Mouse (Mus musculus) neural tube, embryonic 13.5 days (tissue): ENCODE results near the gene Bcar1. TPM values are rescaled to one million over a fixed set of nuclear protein-coding genes. Genes with fewer than 3 reads are reported as not detected.

Experiments used
- ATAC-seq: fragments of 200-750 bp; cut with Nextera tagmentation; 2 replicates; pipeline ENCODE4 v1.8.0; 2017; ENCODE audit warnings: low read depth, mild to moderate bottlenecking, moderate TSS enrichment, moderate library complexity
- H3K27ac ChIP-seq: fragments of 300-500 bp; sonication (generic); replicated peaks from 2 replicates; pipeline ENCODE4 v1.5.1; 2015; ENCODE audit warnings: moderate library complexity, mild to moderate bottlenecking, inconsistent platforms
- H3K27me3 ChIP-seq: fragments of 300-500 bp; sonication (generic); 2 replicates; pipeline ENCODE4 v1.6.1; 2015; ENCODE audit warnings: mild to moderate bottlenecking, inconsistent platforms
- H3K36me3 ChIP-seq: fragments of 300-500 bp; sonication (generic); 2 replicates; pipeline ENCODE4 v1.6.1; 2015; ENCODE audit warnings: mild to moderate bottlenecking, inconsistent platforms
- H3K4me1 ChIP-seq: fragments of 300-500 bp; sonication (generic); replicated peaks from 2 replicates; pipeline ENCODE4 v1.6.1; 2015; ENCODE audit warnings: inconsistent platforms
- H3K4me2 ChIP-seq: fragments of 300-500 bp; sonication (generic); 2 replicates; pipeline ENCODE4 v1.6.1; 2015; ENCODE audit warnings: inconsistent platforms, mild to moderate bottlenecking, moderate library complexity
- H3K4me3 ChIP-seq: fragments of 300-500 bp; sonication (generic); 2 replicates; pipeline ENCODE4 v1.5.1; 2015; ENCODE audit warnings: mild to moderate bottlenecking, inconsistent platforms
- H3K9ac ChIP-seq: fragments of 300-500 bp; sonication (generic); 2 replicates; pipeline ENCODE4 v1.6.1; 2015; ENCODE audit warnings: moderate library complexity, mild to moderate bottlenecking, inconsistent platforms
- H3K9me3 ChIP-seq: fragments of 300-500 bp; sonication (generic); 2 replicates; pipeline ENCODE4 v1.6.1; 2016; ENCODE audit warnings: inconsistent platforms
- WGBS: fragments of 180-500 bp; shearing (Covaris S2); methylation state at CpG from one replicate; pipeline ENCODE4 v1.1.7; 2015; 5-methylcytosine and 5-hydroxymethylcytosine counted together
- polyA plus RNA-seq: library from polyadenylated mRNA; unstranded; fragments of >200 nt; fragmentation: Nextera tagmentation; extraction: Ambion mirVana; gene quantifications from 2 replicates; pipeline ENCODE4 v1.2.1, GENCODE M21; 2015

The Bcar1 gene
- polyA plus RNA-seq, 1 experiment from 2014 or later: 51.0 TPM

DNA sequence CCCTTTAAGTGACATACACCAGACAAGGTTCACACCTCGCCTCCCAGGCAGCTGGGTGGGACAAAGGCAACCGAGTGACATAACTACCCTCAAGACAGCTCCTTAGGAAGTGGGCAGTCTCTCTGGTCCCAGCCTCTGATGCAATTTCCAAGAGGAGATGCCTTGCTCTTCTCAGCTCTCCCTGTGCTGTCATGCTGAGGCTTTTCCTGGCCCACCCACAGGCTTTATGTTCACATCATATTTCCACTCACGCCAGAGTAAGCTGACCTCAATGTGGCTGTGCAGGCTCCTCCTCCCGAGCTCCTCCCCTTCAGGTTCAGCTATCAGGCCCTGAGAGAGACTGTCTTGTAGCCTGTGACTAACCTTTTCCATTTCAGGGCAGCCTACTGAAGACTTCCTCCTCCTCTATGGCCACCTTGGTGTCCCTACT is 23.5 kb downstream of the Bcar1 start:
- no peak overlapping the region for H3K9ac ChIP-seq

DNA sequence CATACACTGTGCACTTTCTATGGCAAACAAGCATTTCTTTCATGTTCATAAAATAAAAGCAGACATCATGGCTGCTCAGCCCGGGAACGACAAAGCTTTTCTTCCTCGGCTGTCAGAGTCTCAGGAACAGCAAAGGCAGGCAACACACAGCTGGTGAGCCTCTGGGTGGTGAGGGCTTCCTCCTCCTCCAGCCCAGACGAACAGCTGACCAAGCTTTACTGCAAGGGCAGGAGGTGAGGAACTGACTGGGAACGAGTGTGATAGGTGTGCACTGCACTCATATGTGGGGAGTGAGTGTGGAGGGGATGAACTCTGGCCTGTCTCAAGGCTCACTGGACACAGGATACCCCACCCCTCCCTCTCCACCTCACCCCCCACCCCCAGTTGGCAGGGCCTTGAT is 24.7 kb downstream of the Bcar1 start:
- ATAC-seq: no peak
- Histone ChIP-seq H3K27me3 (no peaks in the 10 kb centered on the region), H3K9me3 (no peaks in the 10 kb centered on the region), H3K9ac (no peak overlapping the region), H3K4me3 (no peak overlapping the region), H3K4me2 (no peak overlapping the region), H3K36me3 (peaks cover 48% of the 10 kb centered on the region), H3K27ac (peak overlapping the region; percentile 99), H3K4me1 (peaks cover 59% of the 10 kb centered on the region)
- 48% methylated on average over 5 of the region's 5 CpGs for WGBS

More for the DNA sequence above, 23.5 kb downstream of the Bcar1 start:
- peak overlapping the region; percentile 99; the same call in 1 of the 2 replicates for H3K27ac ChIP-seq
- H3K9me3 ChIP-seq: no peaks in the 10 kb centered on the region
- ATAC-seq: no peak
- H3K4me1 ChIP-seq: peaks cover 65% of the 10 kb centered on the region
- no peak overlapping the region for H3K4me2 ChIP-seq
- no peaks in the 10 kb centered on the region for H3K27me3 ChIP-seq
- H3K4me3 ChIP-seq: no peak overlapping the region
- WGBS: 59% methylated on average over 4 of the region's 4 CpGs
- H3K36me3 ChIP-seq: peaks cover 36% of the 10 kb centered on the region

DNA sequence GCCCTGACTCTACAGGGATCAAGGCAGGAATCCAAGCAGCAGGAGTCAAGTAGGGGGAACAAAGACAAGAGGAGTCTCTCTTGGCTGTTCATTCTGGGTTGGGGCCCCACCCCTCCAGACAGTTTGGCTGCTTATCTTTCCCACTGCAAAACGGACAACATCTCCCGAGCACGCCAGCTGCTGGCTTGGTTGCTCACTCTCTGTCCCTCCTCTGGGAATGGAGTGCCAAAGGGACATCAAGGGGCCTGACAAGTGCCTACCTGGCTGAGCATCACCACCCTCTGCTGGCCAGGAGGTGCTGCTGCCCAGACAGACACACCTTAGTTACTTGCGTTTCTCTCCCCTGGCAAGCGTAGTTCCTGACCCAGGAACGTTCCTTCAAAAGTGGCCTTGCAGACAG is 25.7 kb downstream of the Bcar1 start:
- H3K27ac ChIP-seq: peak overlapping the region; percentile 99
- H3K4me3 ChIP-seq: no peak overlapping the region
- H3K9me3 ChIP-seq: no peaks in the 10 kb centered on the region
- H3K4me1 ChIP-seq: peaks cover 63% of the 10 kb centered on the region
- H3K27me3 ChIP-seq: no peaks in the 10 kb centered on the region
- H3K9ac ChIP-seq: peak overlapping the region; percentile 69
- ATAC-seq: no peak
- 57% methylated on average over 6 of the region's 6 CpGs for WGBS
- peak overlapping the region; percentile 38 for H3K4me2 ChIP-seq
- peaks cover 58% of the 10 kb centered on the region for H3K36me3 ChIP-seq

DNA sequence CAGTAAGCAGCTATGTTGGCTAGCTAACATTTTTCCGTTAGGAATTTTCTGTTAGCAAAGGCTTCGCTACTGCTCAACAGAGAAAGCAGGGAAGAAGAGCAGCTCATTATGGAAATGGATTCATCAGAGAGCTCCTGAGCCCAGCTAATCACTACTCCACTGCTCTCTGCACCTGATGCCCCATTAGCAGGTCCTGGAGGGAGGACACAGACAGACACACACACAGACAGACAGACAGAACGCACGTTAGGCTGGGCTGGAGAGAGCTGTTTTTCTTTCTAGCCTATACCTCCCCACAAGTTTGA is 26.2 kb downstream of the Bcar1 start:
- WGBS: 31% methylated on average over 4 of the region's 4 CpGs
- Histone ChIP-seq H3K9ac (peak overlapping the region; percentile 69), H3K4me1 (peaks cover 67% of the 10 kb centered on the region), H3K4me2 (peak overlapping the region; percentile 38), H3K36me3 (peaks cover 63% of the 10 kb centered on the region), H3K4me3 (no peak overlapping the region), H3K9me3 (no peaks in the 10 kb centered on the region), H3K27ac (peak overlapping the region; percentile 99), H3K27me3 (no peaks in the 10 kb centered on the region)
- ATAC-seq: peak; percentile 28

DNA sequence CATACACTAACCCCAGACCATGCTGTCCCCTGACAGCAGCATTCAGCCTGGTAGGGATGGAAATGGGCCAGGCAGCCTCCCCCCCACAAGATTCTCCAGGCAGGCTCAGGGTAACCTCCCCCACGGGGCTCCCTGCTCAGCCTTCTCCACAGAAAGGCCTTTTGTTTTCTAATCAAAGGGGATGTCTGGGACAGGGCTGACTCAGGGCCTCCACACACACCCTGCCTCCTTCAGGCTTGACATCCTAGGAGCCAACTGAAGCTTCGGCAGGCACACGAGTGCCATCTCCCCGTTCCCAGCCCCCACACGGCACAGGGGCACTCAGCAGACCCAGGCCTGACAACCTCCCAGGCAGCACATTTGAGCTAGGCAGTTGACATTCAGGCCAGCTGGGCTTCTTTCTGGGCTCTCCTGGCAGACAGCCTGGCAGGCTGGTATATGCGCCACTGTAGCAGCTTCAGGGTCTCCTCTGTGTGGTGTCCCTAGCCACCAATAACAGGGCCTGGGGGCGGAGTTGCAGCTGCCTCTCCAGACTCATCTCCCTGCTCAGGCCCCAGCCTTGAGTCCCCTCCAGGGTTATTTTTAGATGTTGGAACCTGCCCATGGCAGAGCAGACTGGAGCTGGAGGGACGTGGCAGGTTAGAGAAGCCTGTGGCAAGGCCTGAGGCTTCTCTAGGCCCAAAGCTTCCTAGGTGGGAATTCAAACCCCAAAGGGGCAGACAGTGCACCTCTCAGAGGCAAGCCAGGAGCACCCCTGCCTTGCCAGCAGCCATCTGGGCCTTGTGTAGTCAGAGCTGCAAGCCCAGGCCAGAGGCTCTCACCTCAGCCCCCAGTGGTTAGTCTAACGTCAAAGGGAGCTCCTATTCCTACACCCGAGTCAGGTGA is 26.8 kb downstream of the Bcar1 start:
- peaks cover 69% of the 10 kb centered on the region for H3K36me3 ChIP-seq

DNA sequence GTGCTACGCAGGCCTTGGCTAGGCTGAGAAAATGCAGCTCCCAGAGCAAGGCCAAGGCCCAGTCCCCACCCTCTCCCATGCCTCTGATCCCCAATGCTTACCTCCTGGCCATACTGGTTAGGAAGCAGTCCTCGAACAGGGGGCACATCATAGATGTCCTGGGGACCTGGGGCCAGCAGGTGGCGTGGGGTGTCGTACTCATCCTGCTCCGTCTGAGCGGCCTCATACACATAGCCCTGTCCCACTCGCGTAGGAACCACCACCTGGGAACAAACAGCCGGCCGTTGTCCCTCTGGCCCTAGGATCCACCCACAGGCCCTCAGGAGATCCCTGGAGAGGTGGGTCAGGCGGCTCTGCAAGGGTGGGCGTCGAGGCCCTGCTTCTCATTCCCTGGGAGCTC is 28.1 kb downstream of the Bcar1 start:
- Histone ChIP-seq H3K27me3 (no peaks in the 10 kb centered on the region), H3K9ac (peak overlapping the region; percentile 69), H3K4me1 (peaks cover 67% of the 10 kb centered on the region), H3K4me2 (no peak overlapping the region), H3K4me3 (no peak overlapping the region), H3K9me3 (no peaks in the 10 kb centered on the region), H3K36me3 (peaks cover 72% of the 10 kb centered on the region), H3K27ac (peak overlapping the region; percentile 99)
- 69% methylated on average over 13 of the region's 13 CpGs for WGBS
- ATAC-seq: no peak

More for the DNA sequence above, 26.8 kb downstream of the Bcar1 start:
- 10% methylated on average over 10 of the region's 10 CpGs for WGBS
- peaks cover 70% of the 10 kb centered on the region for H3K4me1 ChIP-seq
- H3K4me3 ChIP-seq: no peak overlapping the region
- no peaks in the 10 kb centered on the region for H3K27me3 ChIP-seq
- peak overlapping the region; percentile 99 for H3K27ac ChIP-seq
- H3K9me3 ChIP-seq: no peaks in the 10 kb centered on the region
- peak; percentile 88 for ATAC-seq
- peak overlapping the region; percentile 69 for H3K9ac ChIP-seq
- peak overlapping the region; percentile 38 for H3K4me2 ChIP-seq

DNA sequence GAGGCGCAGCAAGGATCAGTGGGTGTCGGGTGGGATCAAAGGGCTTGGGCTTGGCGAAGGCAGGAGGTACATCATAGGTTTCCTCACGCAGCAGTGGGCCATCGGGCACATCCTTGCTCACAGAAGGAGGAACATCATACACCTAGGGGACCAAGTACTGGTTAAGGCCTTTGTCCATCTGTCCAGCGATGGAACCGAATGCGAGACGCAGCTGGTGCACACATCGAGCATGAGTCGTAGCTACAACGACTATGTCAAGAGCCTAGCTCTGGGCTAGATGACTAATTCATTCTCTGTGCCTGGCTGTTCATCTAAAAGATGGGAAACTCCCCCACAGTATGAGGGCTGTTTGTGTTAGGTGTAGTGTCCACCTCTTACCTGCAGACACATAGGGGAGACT is 29.3 kb downstream of the Bcar1 start:
- Histone ChIP-seq H3K27me3 (no peaks in the 10 kb centered on the region), H3K4me3 (no peak overlapping the region), H3K27ac (no peak overlapping the region), H3K4me1 (peaks cover 55% of the 10 kb centered on the region), H3K4me2 (no peak overlapping the region), H3K36me3 (peaks cover 72% of the 10 kb centered on the region), H3K9ac (no peak overlapping the region), H3K9me3 (no peaks in the 10 kb centered on the region)
- 96% methylated on average over 12 of the region's 12 CpGs for WGBS
- ATAC-seq: no peak

DNA sequence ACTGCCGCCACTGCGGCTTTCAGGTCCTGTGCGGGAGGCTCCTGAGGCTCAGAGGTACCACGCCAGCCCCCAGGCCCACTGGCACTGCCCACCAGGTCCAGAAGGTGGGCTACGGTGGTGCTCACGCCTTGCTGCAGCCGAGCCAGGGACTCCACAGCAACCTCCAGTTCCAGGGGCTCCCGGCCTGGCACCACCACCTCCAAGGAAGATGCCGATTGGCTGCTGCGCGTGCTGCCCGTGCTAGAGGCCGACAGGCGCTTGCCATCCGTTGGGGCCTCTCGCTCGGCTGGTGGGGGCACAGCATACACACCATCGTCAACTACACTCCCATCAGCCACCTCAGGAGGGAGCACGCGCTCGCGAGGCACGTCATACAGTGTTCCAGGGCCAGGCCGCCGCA is 29.8 kb downstream of the Bcar1 start:
- Histone ChIP-seq H3K9ac (no peak overlapping the region), H3K9me3 (no peaks in the 10 kb centered on the region), H3K36me3 (peaks cover 73% of the 10 kb centered on the region), H3K4me1 (peaks cover 51% of the 10 kb centered on the region), H3K27me3 (no peaks in the 10 kb centered on the region), H3K27ac (no peak overlapping the region), H3K4me3 (no peak overlapping the region), H3K4me2 (no peak overlapping the region)
- no peak for ATAC-seq
- 95% methylated on average over 25 of the region's 25 CpGs for WGBS

DNA sequence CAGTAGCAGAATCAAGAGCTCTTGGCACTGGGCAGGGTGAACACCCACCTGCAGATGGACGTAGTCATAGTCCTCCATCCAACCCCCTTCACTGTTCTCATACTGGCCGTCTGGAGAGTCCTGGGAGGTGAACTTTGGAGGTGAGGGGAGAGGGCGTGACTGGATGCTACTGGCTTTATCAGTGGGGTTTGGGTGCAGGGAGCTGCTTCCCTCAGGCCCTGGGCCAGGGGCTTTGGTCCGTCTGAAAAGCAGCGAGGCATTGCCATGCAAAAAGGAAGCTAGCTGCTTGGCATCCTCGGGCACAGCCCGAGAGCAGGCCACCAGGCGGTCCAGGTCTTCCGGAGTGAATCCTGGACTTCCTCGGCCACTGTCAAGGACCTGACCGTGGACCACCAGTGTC is 30.3 kb downstream of the Bcar1 start:
- Histone ChIP-seq H3K27ac (no peak overlapping the region), H3K4me3 (no peak overlapping the region), H3K4me2 (no peak overlapping the region), H3K4me1 (peaks cover 46% of the 10 kb centered on the region), H3K27me3 (no peaks in the 10 kb centered on the region), H3K9me3 (no peaks in the 10 kb centered on the region), H3K36me3 (peaks cover 74% of the 10 kb centered on the region), H3K9ac (0 out of 2 replicates have a peak overlapping the region, but pooled peaks have one; percentile 14)
- WGBS: 93% methylated on average over 11 of the region's 11 CpGs
- no peak for ATAC-seq

DNA sequence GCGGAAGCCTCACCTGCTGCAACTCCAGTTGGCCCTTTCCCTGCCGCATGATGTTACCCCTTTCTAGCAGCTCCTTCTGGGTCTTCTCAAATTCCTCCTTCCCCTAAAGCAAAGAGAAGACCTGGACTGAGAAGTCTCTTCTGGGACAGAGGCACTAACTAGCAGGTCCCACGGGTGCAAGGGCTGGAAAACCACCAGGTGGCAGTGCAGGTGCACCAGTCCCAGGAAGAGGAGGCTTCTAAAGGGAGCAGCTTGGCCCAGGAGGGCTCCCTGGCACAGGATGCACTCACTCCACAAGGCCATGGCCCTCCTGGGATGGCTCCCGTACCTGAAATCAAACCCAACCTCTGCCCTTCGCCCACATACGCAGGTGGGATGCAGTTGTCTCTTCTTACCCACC is 31.0 kb downstream of the Bcar1 start:
- H3K4me1 ChIP-seq: peaks cover 39% of the 10 kb centered on the region
- H3K27ac ChIP-seq: 0 out of 2 replicates have a peak overlapping the region, but pooled peaks have one; percentile 15
- WGBS: 82% methylated on average over 6 of the region's 6 CpGs
- ATAC-seq: no peak
- no peak overlapping the region for H3K4me3 ChIP-seq
- H3K27me3 ChIP-seq: no peaks in the 10 kb centered on the region
- peaks cover 76% of the 10 kb centered on the region for H3K36me3 ChIP-seq
- H3K9me3 ChIP-seq: no peaks in the 10 kb centered on the region
- no peak overlapping the region for H3K9ac ChIP-seq
- no peak overlapping the region for H3K4me2 ChIP-seq

DNA sequence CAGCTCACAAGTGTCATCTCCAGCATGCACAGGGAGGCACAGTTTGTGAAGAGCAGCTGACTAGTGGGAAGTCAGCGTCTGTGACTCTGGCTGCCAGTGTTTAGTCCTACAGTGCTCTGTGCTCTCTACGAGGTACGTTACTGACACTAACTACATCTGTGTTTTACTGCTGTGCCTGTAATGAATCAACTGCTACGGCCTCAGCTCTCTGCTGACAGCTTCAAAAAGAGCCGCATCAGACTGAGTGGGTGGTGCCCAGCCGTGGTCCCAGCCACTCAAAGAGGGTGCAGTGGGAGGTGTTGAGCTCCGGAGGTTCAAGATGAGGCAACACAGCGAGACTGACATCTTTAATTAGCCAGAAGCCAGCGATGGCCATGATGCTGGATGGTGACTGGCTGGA is 31.5 kb downstream of the Bcar1 start:
- Histone ChIP-seq H3K4me3 (no peak overlapping the region), H3K36me3 (peaks cover 76% of the 10 kb centered on the region), H3K9ac (no peak overlapping the region), H3K27ac (0 out of 2 replicates have a peak overlapping the region, but pooled peaks have one; percentile 15), H3K4me2 (no peak overlapping the region), H3K27me3 (no peaks in the 10 kb centered on the region), H3K9me3 (no peaks in the 10 kb centered on the region), H3K4me1 (peaks cover 35% of the 10 kb centered on the region)
- WGBS: 57% methylated on average over 9 of the region's 9 CpGs
- no peak for ATAC-seq

DNA sequence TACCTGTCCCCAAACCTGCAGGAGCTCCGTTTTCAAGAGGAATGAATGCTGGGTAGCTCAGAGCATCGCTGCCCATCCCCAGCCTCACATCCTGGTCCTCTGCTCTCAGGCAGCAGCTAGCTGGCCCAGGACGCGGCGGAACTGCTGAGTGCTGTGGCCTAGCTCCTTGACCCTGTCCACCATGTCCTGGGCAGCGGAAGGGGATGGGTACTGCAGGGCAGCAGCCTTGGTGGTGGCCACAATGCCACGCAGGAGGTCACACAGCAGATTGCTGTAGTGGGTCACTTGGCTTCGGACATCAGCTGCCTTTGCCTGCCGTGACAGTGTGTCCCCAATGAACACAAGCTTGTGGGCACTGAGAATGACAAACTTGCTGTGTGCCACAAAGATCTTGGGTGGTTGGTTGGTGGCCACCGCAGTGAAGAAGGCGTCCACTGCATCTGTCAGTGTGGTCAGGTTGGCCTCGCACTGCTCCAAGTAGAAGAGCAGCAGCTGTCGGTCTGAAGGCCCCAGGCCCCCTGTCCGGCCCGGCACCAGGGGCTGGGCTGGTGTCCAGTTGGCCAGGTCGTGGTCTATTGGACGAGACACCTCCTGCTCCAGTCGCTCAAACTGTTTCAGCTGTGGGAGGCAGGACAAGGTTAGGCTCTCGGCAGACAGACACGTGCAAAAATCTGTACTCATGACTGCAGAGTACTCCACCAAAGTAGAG is 32.7 kb downstream of the Bcar1 start:
- H3K27me3 ChIP-seq: no peaks in the 10 kb centered on the region
- H3K9ac ChIP-seq: no peak overlapping the region
- no peak overlapping the region for H3K27ac ChIP-seq
- peaks cover 76% of the 10 kb centered on the region for H3K36me3 ChIP-seq
- ATAC-seq: no peak
- H3K4me1 ChIP-seq: peaks cover 22% of the 10 kb centered on the region
- no peak overlapping the region for H3K4me2 ChIP-seq
- H3K4me3 ChIP-seq: no peak overlapping the region
- 96% methylated on average over 20 of the region's 20 CpGs for WGBS
- no peaks in the 10 kb centered on the region for H3K9me3 ChIP-seq
